Mouse (Mus musculus): ENCODE results near the gene Nfkbiz.

Nfkbiz gene

DNA sequence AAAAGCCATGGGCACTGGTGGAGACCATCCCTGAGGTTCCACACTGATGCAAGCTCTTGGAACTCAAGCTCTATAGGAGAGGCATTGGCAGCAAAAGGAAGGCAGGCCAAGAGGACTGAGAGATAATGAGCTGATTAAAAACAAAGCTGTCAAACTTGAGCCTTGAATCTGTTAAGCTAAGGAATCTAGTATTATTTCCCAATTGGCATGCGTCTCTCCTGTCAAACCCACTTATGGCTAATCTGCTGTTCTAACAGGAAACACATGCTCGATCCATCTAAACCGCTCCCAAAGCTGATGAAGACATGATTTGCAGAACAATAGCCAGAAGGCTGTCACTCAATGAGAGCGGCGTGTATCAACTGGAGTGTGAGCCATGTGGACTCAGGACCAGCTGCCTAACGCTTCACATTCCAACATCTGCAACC, 31.2 kb downstream of the Nfkbiz start:
- DNase-seq (ENCODE audit: low spot score in 2 of 2) = no peak

DNA sequence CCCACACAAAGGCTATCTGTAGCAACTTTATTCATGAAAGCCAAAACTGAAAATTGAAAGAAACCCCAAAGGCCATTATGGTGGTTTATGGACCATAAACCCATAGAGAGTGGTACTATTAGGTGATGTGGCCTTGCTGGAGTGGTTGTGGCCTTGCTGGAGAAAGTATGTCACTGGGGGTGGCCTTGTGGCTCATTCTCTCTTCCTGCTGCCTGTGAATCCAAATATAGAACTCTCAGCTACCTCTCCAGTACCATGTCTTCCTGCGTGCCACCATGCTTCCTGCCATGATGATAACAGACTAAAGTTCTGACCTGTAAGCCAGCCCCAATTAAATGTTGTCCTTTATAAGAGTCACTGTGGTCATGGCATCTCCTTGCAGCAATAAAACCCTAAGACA, 33.9 kb downstream of the Nfkbiz start:
- no peak for DNase-seq (ENCODE audit: low spot score in 2 of 2)

- no peak for DNase-seq (ENCODE audit: low spot score in 2 of 2)
Measured at GRCm38 (mm10) chr16:55801629-55802028, 37.1 kb downstream of the Nfkbiz start.

GRCm38 (mm10) chr16:55798845-55799244, 39.9 kb downstream of the Nfkbiz start:
- no peak for DNase-seq (ENCODE audit: low spot score in 2 of 2)

DNA sequence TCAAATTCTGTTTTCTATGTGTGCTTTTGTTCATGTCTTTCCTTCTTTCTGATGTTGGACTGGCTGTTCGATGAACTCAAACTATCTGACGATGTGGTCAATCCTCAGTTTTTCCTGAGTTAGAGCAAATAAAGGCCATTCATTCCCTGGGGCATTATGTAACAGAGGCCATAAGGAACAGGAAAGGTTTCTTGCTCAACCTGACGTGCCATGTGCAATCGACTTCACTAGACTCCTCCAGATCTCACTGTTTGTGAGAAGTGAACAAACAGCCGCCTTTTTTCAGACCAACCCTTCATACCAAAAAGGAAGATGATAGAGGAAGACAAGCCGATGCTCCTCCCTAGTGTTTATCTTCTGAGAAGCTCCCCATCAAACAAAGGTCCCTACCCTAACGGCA, 48.4 kb downstream of the Nfkbiz start:
- DNase-seq (ENCODE audit: low spot score in 2 of 2) = no peak

- DNase-seq (ENCODE audit: low spot score in 2 of 2) = no peak
Measured at GRCm38 (mm10) chr16:55789291-55789690, 49.4 kb downstream of the Nfkbiz start.

DNA sequence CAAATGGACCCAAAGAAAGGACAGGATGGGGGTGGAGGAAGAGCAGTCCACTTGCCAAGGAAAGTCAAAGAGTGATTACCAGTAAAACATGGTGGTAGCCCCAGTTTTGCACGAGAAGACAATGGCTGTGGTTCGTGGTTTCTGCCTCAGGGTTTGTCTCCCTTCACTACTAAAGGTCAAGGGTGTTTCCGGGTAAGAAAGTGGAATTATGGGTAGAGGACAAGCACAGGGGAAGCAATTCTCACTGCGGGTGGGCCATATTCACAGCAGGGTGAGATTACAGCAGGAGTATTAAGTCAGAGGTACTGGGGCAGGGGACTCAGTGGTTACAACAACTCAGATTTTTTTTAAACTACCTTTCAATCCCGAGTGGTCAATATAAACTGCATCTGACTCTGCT, 50.0 kb downstream of the Nfkbiz start:
- no peak for DNase-seq (ENCODE audit: low spot score in 2 of 2)

GRCm38 (mm10) chr16:55787385-55788072, 51.2 kb downstream of the Nfkbiz start:
- no peak for DNase-seq (ENCODE audit: low spot score in 2 of 2)

GRCm38 (mm10) chr16:55784379-55784778, 54.3 kb downstream of the Nfkbiz start:
- DNase-seq (ENCODE audit: low spot score in 2 of 2) = no peak

GRCm38 (mm10) chr16:55783923-55784322, 54.8 kb downstream of the Nfkbiz start:
- DNase-seq (ENCODE audit: low spot score in 2 of 2) = no peak

DNA sequence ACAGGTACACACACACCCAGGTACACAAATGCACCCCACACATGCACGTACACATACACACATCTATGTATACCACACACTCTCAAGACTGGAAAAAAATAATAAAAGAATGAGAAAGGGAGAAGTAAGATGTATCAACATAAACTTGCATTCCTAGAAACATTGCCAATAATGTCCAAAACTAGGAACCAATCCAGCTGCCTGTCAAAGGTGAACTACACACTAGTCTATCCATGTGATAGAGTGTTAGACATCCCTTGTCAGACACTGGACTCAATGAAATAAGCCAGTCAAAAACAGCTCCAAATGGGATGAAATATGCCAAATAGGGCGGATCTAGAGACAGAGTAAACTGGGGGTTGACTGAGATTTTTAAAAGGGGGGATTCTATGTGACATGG, 55.8 kb downstream of the Nfkbiz start:
- no peak for DNase-seq (ENCODE audit: low spot score in 2 of 2)

- DNase-seq (ENCODE audit: low spot score in 2 of 2) = no peak
Measured at GRCm38 (mm10) chr16:55781809-55782208, 56.9 kb downstream of the Nfkbiz start.

GRCm38 (mm10) chr16:55780958-55781558, 57.6 kb downstream of the Nfkbiz start:
- no peak for DNase-seq (ENCODE audit: low spot score in 2 of 2)

GRCm38 (mm10) chr16:55776329-55776728, 62.4 kb downstream of the Nfkbiz start:
- DNase-seq (ENCODE audit: low spot score in 2 of 2) = no peak

DNA sequence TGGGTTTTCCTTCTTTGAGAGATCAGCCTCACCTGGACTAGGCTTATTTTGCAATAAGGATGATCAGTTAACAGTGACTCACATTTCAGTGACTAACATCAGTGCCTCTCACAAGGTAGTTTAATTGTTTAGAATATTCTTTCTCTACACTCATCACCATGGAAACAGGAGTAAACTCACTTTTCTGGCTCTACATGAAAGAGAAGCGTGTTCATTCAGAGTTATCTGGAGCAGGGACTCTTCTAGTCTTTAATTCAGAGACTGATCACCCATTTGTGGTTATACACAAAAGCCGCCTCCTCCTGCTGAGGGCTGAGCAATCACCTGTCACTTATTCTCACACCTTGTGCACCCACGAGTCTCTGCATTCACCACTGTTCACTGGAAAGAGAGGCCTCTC, 68.5 kb downstream of the Nfkbiz start:
- no peak for DNase-seq (ENCODE audit: low spot score in 2 of 2)
